Mouse (Mus musculus): ENCODE data around the gene Ctdspl. TPM values are rescaled to one million over a fixed set of nuclear protein-coding genes. Genes with fewer than 3 reads are reported as not detected.

Ctdspl gene
- polyA plus RNA-seq, 2 experiments: 2.3 to 3.6 TPM

GRCm38 (mm10) chr9:118964263-118965034 lies 38.2 kb downstream of the Ctdspl start:
- H3K27ac ChIP-seq: no peak overlapping the region
- 78% methylated on average over 18 of the region's 18 CpGs for WGBS (ENCODE audit: insufficient replicate concordance)

GRCm38 (mm10) chr9:118969810-118970209 lies 43.6 kb downstream of the Ctdspl start:
- Histone ChIP-seq H3K27ac (no peak overlapping the region), H3K4me1 (replicated peaks; ENCODE audit: control insufficient read depth in 2 of 2, insufficient read depth in 2 of 2, low read length in 1 of 2) (0 out of 4 replicates have a peak, but pooled peaks cover 0 to 2% of the 10 kb centered on the region in 2 experiments), H3K9me3 (ENCODE audit: control insufficient read depth, low read length) (no peaks in the 10 kb centered on the region), H3K36me3 (replicated peaks; ENCODE audit: control insufficient read depth, insufficient read depth, low read depth) (no peaks in the 10 kb centered on the region), H3K4me2 (ENCODE audit: low read depth) (no peak overlapping the region), H3K4me3 (ENCODE audit: insufficient read depth in 1 of 2, low read depth in 2 of 2, low read length in 2 of 2) (no peak overlapping the region), H3K27me3 (ENCODE audit: control insufficient read depth, insufficient read depth, low read length) (no peaks in the 10 kb centered on the region), H3K9ac (replicated peaks) (no peak overlapping the region)
- DNase-seq (ENCODE audit: low read depth in 3 of 3, low spot score in 3 of 3) (no peak), ATAC-seq (ENCODE audit: insufficient read depth) (no peak)
- WGBS (ENCODE audit: insufficient replicate concordance): 79% methylated on average over 4 of the region's 4 CpGs
- no peak for TF ChIP-seq EP300 (IDR thresholded peaks at IDR 0.05; ENCODE audit: low read depth)
- TF ChIP-seq CTCF (IDR thresholded peaks at IDR 0.05; ENCODE audit: low read depth): no peak

More at GRCm38 (mm10) chr9:118964263-118965034, 38.2 kb downstream of the Ctdspl start:
- DNase-seq (ENCODE audit: low read depth in 3 of 3, low spot score in 3 of 3): no peak
- TF ChIP-seq CTCF (IDR thresholded peaks at IDR 0.05; ENCODE audit: low read depth) (no peak), EP300 (IDR thresholded peaks at IDR 0.05; ENCODE audit: low read depth) (no peak)
- Histone ChIP-seq H3K4me3 (ENCODE audit: insufficient read depth in 1 of 2, low read depth in 2 of 2, low read length in 2 of 2) (no peak overlapping the region), H3K9me3 (ENCODE audit: control insufficient read depth, low read length) (no peaks in the 10 kb centered on the region), H3K36me3 (replicated peaks; ENCODE audit: control insufficient read depth, insufficient read depth, low read depth) (no peaks in the 10 kb centered on the region), H3K27me3 (ENCODE audit: control insufficient read depth, insufficient read depth, low read length) (no peaks in the 10 kb centered on the region), H3K4me1 (replicated peaks; ENCODE audit: control insufficient read depth in 2 of 2, insufficient read depth in 2 of 2, low read length in 1 of 2) (peaks cover 0 to 6% of the 10 kb centered on the region in 2 experiments; a peak in 2 of 4 replicates), H3K4me2 (ENCODE audit: low read depth) (no peak overlapping the region), H3K9ac (replicated peaks) (no peak overlapping the region)
- no peak for ATAC-seq (ENCODE audit: insufficient read depth)

- Histone ChIP-seq H3K9me3 (ENCODE audit: control insufficient read depth, low read length) (no peaks in the 10 kb centered on the region), H3K4me3 (ENCODE audit: insufficient read depth in 1 of 2, low read depth in 2 of 2, low read length in 2 of 2) (no peak overlapping the region), H3K4me2 (ENCODE audit: low read depth) (no peak overlapping the region), H3K9ac (replicated peaks) (no peak overlapping the region), H3K36me3 (replicated peaks; ENCODE audit: control insufficient read depth, insufficient read depth, low read depth) (no peaks in the 10 kb centered on the region), H3K27me3 (ENCODE audit: control insufficient read depth, insufficient read depth, low read length) (no peaks in the 10 kb centered on the region), H3K4me1 (replicated peaks; ENCODE audit: control insufficient read depth in 2 of 2, insufficient read depth in 2 of 2, low read length in 1 of 2) (0 out of 4 replicates have a peak, but pooled peaks cover 0 to 4% of the 10 kb centered on the region in 2 experiments), H3K27ac (no peak overlapping the region)
- 85% methylated on average over 7 of the region's 7 CpGs for WGBS (ENCODE audit: insufficient replicate concordance)
- ATAC-seq (ENCODE audit: insufficient read depth) (no peak), DNase-seq (ENCODE audit: low read depth in 3 of 3, low spot score in 3 of 3) (no peak)
- TF ChIP-seq EP300 (IDR thresholded peaks at IDR 0.05; ENCODE audit: low read depth) (no peak), CTCF (IDR thresholded peaks at IDR 0.05; ENCODE audit: low read depth) (no peak)
Measured at GRCm38 (mm10) chr9:118973028-118973427, 46.8 kb downstream of the Ctdspl start.

GRCm38 (mm10) chr9:118973566-118973965 lies 47.3 kb downstream of the Ctdspl start:
- ATAC-seq (ENCODE audit: insufficient read depth): no peak
- Histone ChIP-seq H3K36me3 (replicated peaks; ENCODE audit: control insufficient read depth, insufficient read depth, low read depth) (no peaks in the 10 kb centered on the region), H3K27ac (no peak overlapping the region)

GRCm38 (mm10) chr9:118974148-118974547 lies 47.9 kb downstream of the Ctdspl start:
- no peaks in the 10 kb centered on the region for H3K36me3 ChIP-seq (replicated peaks; ENCODE audit: control insufficient read depth, insufficient read depth, low read depth)
- no peak overlapping the region for H3K4me3 ChIP-seq (ENCODE audit: insufficient read depth in 1 of 2, low read depth in 2 of 2, low read length in 2 of 2)
- H3K9ac ChIP-seq (replicated peaks): no peak overlapping the region
- WGBS (ENCODE audit: insufficient replicate concordance): 39% methylated on average over 5 of the region's 5 CpGs
- TF ChIP-seq CTCF (IDR thresholded peaks at IDR 0.05; ENCODE audit: low read depth) (no peak), EP300 (IDR thresholded peaks at IDR 0.05; ENCODE audit: low read depth) (no peak)
- no peaks in the 10 kb centered on the region for H3K9me3 ChIP-seq (ENCODE audit: control insufficient read depth, low read length)
- DNase-seq (ENCODE audit: low read depth in 3 of 3, low spot score in 3 of 3) (no peak), ATAC-seq (ENCODE audit: insufficient read depth) (no peak)
- no peak overlapping the region for H3K27ac ChIP-seq
- no peak overlapping the region for H3K4me2 ChIP-seq (ENCODE audit: low read depth)
- H3K4me1 ChIP-seq (replicated peaks; ENCODE audit: control insufficient read depth in 2 of 2, insufficient read depth in 2 of 2, low read length in 1 of 2): 0 out of 4 replicates have a peak, but pooled peaks cover 0 to 4% of the 10 kb centered on the region in 2 experiments
- H3K27me3 ChIP-seq (ENCODE audit: control insufficient read depth, insufficient read depth, low read length): no peaks in the 10 kb centered on the region

More at GRCm38 (mm10) chr9:118973566-118973965, 47.3 kb downstream of the Ctdspl start:
- Histone ChIP-seq H3K4me2 (ENCODE audit: low read depth) (no peak overlapping the region), H3K4me3 (ENCODE audit: insufficient read depth in 1 of 2, low read depth in 2 of 2, low read length in 2 of 2) (no peak overlapping the region), H3K27me3 (ENCODE audit: control insufficient read depth, insufficient read depth, low read length) (no peaks in the 10 kb centered on the region), H3K4me1 (replicated peaks; ENCODE audit: control insufficient read depth in 2 of 2, insufficient read depth in 2 of 2, low read length in 1 of 2) (0 out of 4 replicates have a peak, but pooled peaks cover 0 to 4% of the 10 kb centered on the region in 2 experiments), H3K9me3 (ENCODE audit: control insufficient read depth, low read length) (no peaks in the 10 kb centered on the region), H3K9ac (replicated peaks) (no peak overlapping the region)
- TF ChIP-seq CTCF (IDR thresholded peaks at IDR 0.05; ENCODE audit: low read depth): no peak
- no peak for TF ChIP-seq EP300 (IDR thresholded peaks at IDR 0.05; ENCODE audit: low read depth)
- DNase-seq (ENCODE audit: low read depth in 3 of 3, low spot score in 3 of 3): no peak
- 55% methylated on average over 5 of the region's 5 CpGs for WGBS (ENCODE audit: insufficient replicate concordance)
